ENCODE assay signal across 31 mouse cellular contexts in genomic region chr5:135086871-135087270, GRCm38 (mm10). TPM values are rescaled to one million over a fixed set of nuclear protein-coding genes. Genes with fewer than 3 reads are reported as not detected.
DNase-seq lines count a peak whose midpoint lies in the region; ATAC-seq and TF ChIP-seq lines count a peak whose summit lies in the region.
"Had no signal": no experiment of that assay in that cellular context is flagged by ENCODE, and none has a peak within 500 bp of the region (broad histone marks: within the 10 kb centered on the region; RNA-seq: fewer than 3 reads in every experiment).

No protein-coding gene starts in this region.

- no peaks in the 10 kb centered on the region for H3K27me3 ChIP-seq in liver, adult 2 months (ENCODE audit: control insufficient read depth, insufficient read depth, low read length)
- peaks cover 43% of the 10 kb centered on the region for H3K27me3 ChIP-seq in liver, embryonic 11.5 days (replicated peaks; ENCODE audit: control insufficient read depth, insufficient read depth, low read length)
- peaks cover 41% of the 10 kb centered on the region for H3K27me3 ChIP-seq in limb, embryonic 10.5 days (ENCODE audit: low read depth, poor library complexity, severe bottlenecking)

- no peak overlapping the region for H3K4me3 ChIP-seq in liver, adult 2 months (ENCODE audit: insufficient read depth, low read depth, low read length)
- no peak overlapping the region for H3K4me3 ChIP-seq in liver, embryonic 11.5 days (ENCODE audit: low read depth, low read length)
- no peak overlapping the region for H3K4me3 ChIP-seq in limb, embryonic 10.5 days
- H3K4me3 ChIP-seq: embryonic facial prominence, embryonic 13.5 days; erythroblast, embryonic 14.5 days; forebrain, embryonic 12.5 days; forebrain, embryonic 15.5 days; heart, embryonic 12.5 days; heart, embryonic 15.5 days had no signal

- DNase-seq in liver, adult 2 months (ENCODE audit: extremely low read depth, low read depth, low spot score): peak; percentile 55
- DNase-seq in liver, embryonic 11.5 days (ENCODE audit: low spot score): no peak
- DNase-seq in NIH3T3 (ENCODE audit: low read depth) (peak; percentile 45), MN1 (ENCODE audit: low spot score) (no peak)
- no peak for DNase-seq in limb, embryonic 10.5 days (ENCODE audit: low spot score)
- DNase-seq in left cerebral cortex, postnatal 36 days (ENCODE audit: low spot score in 2 of 2): no peak
- DNase-seq in ovary, postnatal 36 days (ENCODE audit: low spot score): no peak
- DNase-seq: adrenal gland, adult 8-10 months; adrenal gland, postnatal 25 days; B cell, adult 2 months; cerebellum, adult 11-12 months; cerebellum, adult 8-10 months; cerebellum, postnatal 10 days; cerebellum, postnatal 36 days; gastrocnemius, postnatal 25 days; heart, adult 18-20 months; heart, postnatal 10 days; heart, postnatal 4 days had no signal

- H3K9me3 ChIP-seq in liver, embryonic 11.5 days (ENCODE audit: control insufficient read depth, low read length): no peaks in the 10 kb centered on the region
- H3K9me3 ChIP-seq in limb, embryonic 10.5 days (replicated peaks): no peaks in the 10 kb centered on the region
- H3K9me3 ChIP-seq: embryonic facial prominence, embryonic 13.5 days; forebrain, embryonic 12.5 days; forebrain, embryonic 15.5 days; G1E; heart, embryonic 12.5 days; heart, embryonic 15.5 days had no signal

- no peak overlapping the region for H3K27ac ChIP-seq in liver, adult 2 months (replicated peaks; ENCODE audit: insufficient read depth, low read depth, low read length)
- H3K27ac ChIP-seq in liver, embryonic 11.5 days (ENCODE audit: low read depth, low read length): no peak overlapping the region
- H3K27ac ChIP-seq in limb, embryonic 10.5 days: 0 out of 2 replicates have a peak overlapping the region, but pooled peaks have one; percentile 38
- H3K27ac ChIP-seq: embryonic facial prominence, embryonic 13.5 days; forebrain, embryonic 12.5 days; forebrain, embryonic 15.5 days; heart, embryonic 15.5 days; hindbrain, embryonic 14.5 days; hindbrain, postnatal 0 days had no signal

- H3K36me3 ChIP-seq in liver, adult 2 months (ENCODE audit: control insufficient read depth, insufficient read depth, low read length): no peaks in the 10 kb centered on the region
- no peaks in the 10 kb centered on the region for H3K36me3 ChIP-seq in liver, embryonic 11.5 days (ENCODE audit: control insufficient read depth, insufficient read depth, low read length)
- H3K36me3 ChIP-seq in limb, embryonic 10.5 days: 0 out of 2 replicates have a peak, but pooled peaks cover 2% of the 10 kb centered on the region
- H3K36me3 ChIP-seq: embryonic facial prominence, embryonic 13.5 days; forebrain, embryonic 12.5 days; forebrain, embryonic 15.5 days; G1E; heart, embryonic 12.5 days; heart, embryonic 15.5 days had no signal

- TF ChIP-seq POLR2A in liver, adult 2 months (IDR thresholded peaks at IDR 0.05; ENCODE audit: extremely low read depth, insufficient read depth, low read length): no peak

- H3K79me2 ChIP-seq in liver, adult 2 months (ENCODE audit: control insufficient read depth, insufficient read depth, low read length): peaks cover 16% of the 10 kb centered on the region; the same call in 1 of the 2 replicates

- H3K9ac ChIP-seq in liver, adult 2 months (ENCODE audit: low read depth, low read length): no peak overlapping the region
- no peak overlapping the region for H3K9ac ChIP-seq in liver, embryonic 11.5 days (ENCODE audit: low read depth, low read length)
- H3K9ac ChIP-seq: embryonic facial prominence, embryonic 13.5 days; forebrain, embryonic 12.5 days; forebrain, embryonic 15.5 days; heart, embryonic 12.5 days; heart, embryonic 15.5 days; hindbrain, embryonic 14.5 days had no signal

- intact Hi-C loops in left cerebral cortex, postnatal 36 days (cut with DNase I): no loop called here

- WGBS in liver, adult 2 months: 47% methylated on average over 4 of the region's 4 CpGs
- 53% methylated on average over 4 of the region's 4 CpGs for WGBS in liver, embryonic 11.5 days
- WGBS in limb, embryonic 10.5 days: 26% methylated on average over 4 of the region's 4 CpGs

- TF ChIP-seq CTCF in liver, adult 2 months (IDR thresholded peaks at IDR 0.05; ENCODE audit: low read depth, low read length): no peak

- ATAC-seq in liver, embryonic 11.5 days (replicated peaks; ENCODE audit: low FRiP score): no peak
- ATAC-seq: activated CD4-positive, CD25-positive, alpha-beta regulatory T cell, adult 4 months; forebrain, embryonic 15.5 days; hindbrain, postnatal 0 days; inflammation-experienced regulatory T-cells, adult 6 months; intestine, embryonic 16.5 days had no signal

- H3K4me1 ChIP-seq in liver, adult 2 months (ENCODE audit: control insufficient read depth, insufficient read depth, low read length): peaks cover 9% of the 10 kb centered on the region
- no peaks in the 10 kb centered on the region for H3K4me1 ChIP-seq in liver, embryonic 11.5 days (replicated peaks; ENCODE audit: control insufficient read depth, insufficient read depth, low read length)
- peaks cover 22% of the 10 kb centered on the region for H3K4me1 ChIP-seq in limb, embryonic 10.5 days
- H3K4me1 ChIP-seq: forebrain, embryonic 12.5 days; forebrain, embryonic 15.5 days had no signal

- no peak overlapping the region for H3K4me2 ChIP-seq in liver, embryonic 11.5 days
- H3K4me2 ChIP-seq: embryonic facial prominence, embryonic 13.5 days; forebrain, embryonic 12.5 days; forebrain, embryonic 15.5 days; heart, embryonic 12.5 days; heart, embryonic 15.5 days; hindbrain, embryonic 14.5 days had no signal

RNA-seq across cellular contexts. Expression of gene Mlxipl, which starts 2.8 kb away (rescaled TPM):
- total RNA-seq in liver, adult 2 months (2014; rRNA removed): 198 and 237 TPM in 2 replicates
- polyA plus RNA-seq in liver, adult 2 months (2012; rRNA removed): 444 and 617 TPM in 2 replicates
- 18.5 and 18.7 TPM in 2 replicates for polyA plus RNA-seq in liver, embryonic 11.5 days (2014; fragmentation: Nextera tagmentation; extraction: Ambion mirVana)
- 2.5 and 5.1 TPM in 2 replicates for polyA plus RNA-seq in limb, embryonic 10.5 days (2016; fragmentation: Nextera tagmentation; extraction: Ambion mirVana)
- total RNA-seq in left cerebral cortex, postnatal 36 days (2021): 1 to 10 TPM; 2.4 to 4.7 TPM
- total RNA-seq: CH12.LX had no signal
- polyA plus RNA-seq: activated CD4-positive, CD25-positive, alpha-beta regulatory T cell, adult 4 months; G1E; inflammation-experienced regulatory T-cells, adult 6 months had no signal

RNA-seq across cellular contexts. Expression of gene Vps37d, which starts 8.8 kb away (rescaled TPM):
- 0.13 and 0.18 TPM in 2 replicates for total RNA-seq in liver, adult 2 months (2014; rRNA removed)
- polyA plus RNA-seq in liver, adult 2 months (2012; rRNA removed): 0.60 and 0.66 TPM in 2 replicates
- 2.6 and 3.0 TPM in 2 replicates for polyA plus RNA-seq in liver, embryonic 11.5 days (2014; fragmentation: Nextera tagmentation; extraction: Ambion mirVana)
- 8.5 and 12.7 TPM in 2 replicates for polyA plus RNA-seq in limb, embryonic 10.5 days (2016; fragmentation: Nextera tagmentation; extraction: Ambion mirVana)
- 10 to 100 TPM; 26.8 to 36.0 TPM for total RNA-seq in left cerebral cortex, postnatal 36 days (2021)
- total RNA-seq: G1E had no signal
- polyA plus RNA-seq: activated CD4-positive, CD25-positive, alpha-beta regulatory T cell, adult 4 months; erythroblast, embryonic 14.5 days; inflammation-experienced regulatory T-cells, adult 6 months had no signal

RNA-seq across cellular contexts. Expression of gene Bud23, which starts 22.1 kb away (rescaled TPM):
- 32.7 and 38.4 TPM in 2 replicates for total RNA-seq in liver, adult 2 months (2014; rRNA removed)
- polyA plus RNA-seq in liver, adult 2 months (2012; rRNA removed): 50.9 and 51.7 TPM in 2 replicates
- polyA plus RNA-seq in liver, embryonic 11.5 days (2014; fragmentation: Nextera tagmentation; extraction: Ambion mirVana): 157 and 158 TPM in 2 replicates
- polyA plus RNA-seq in limb, embryonic 10.5 days (2016; fragmentation: Nextera tagmentation; extraction: Ambion mirVana): 194 and 201 TPM in 2 replicates
- 10 to 100 TPM; 41.0 to 50.0 TPM for total RNA-seq in left cerebral cortex, postnatal 36 days (2021)

RNA-seq across cellular contexts. Expression of gene Dnajc30, which starts 22.9 kb away (rescaled TPM):
- total RNA-seq in liver, adult 2 months (2014; rRNA removed): 7.1 and 8.6 TPM in 2 replicates
- 39.9 and 45.7 TPM in 2 replicates for polyA plus RNA-seq in liver, adult 2 months (2012; rRNA removed)
- polyA plus RNA-seq in liver, embryonic 11.5 days (2014; fragmentation: Nextera tagmentation; extraction: Ambion mirVana): 25.1 and 27.2 TPM in 2 replicates
- polyA plus RNA-seq in limb, embryonic 10.5 days (2016; fragmentation: Nextera tagmentation; extraction: Ambion mirVana): 27.7 and 30.8 TPM in 2 replicates
- 10 to 100 TPM; 40.9 to 52.1 TPM for total RNA-seq in left cerebral cortex, postnatal 36 days (2021)

Comparison
In these comparisons a context has a peak if more than half of its experiments do, and no peak if none do; other contexts are left out.
1. DNase-seq: peak in liver, adult 2 months (single experiment) and NIH3T3 (single experiment); none in liver, embryonic 11.5 days (single experiment), limb, embryonic 10.5 days (single experiment), left cerebral cortex, postnatal 36 days (0 of 2), ovary, postnatal 36 days (single experiment) and MN1 (single experiment).
2. RNA of gene Mlxipl, which starts 2.8 kb away (polyA plus RNA-seq): 444 to 617 TPM in liver, adult 2 months; 18.5 to 18.7 TPM in liver, embryonic 11.5 days and 2.5 to 5.1 TPM in limb, embryonic 10.5 days; every median in the first group is over 10 times any median in the second.